Mouse (Mus musculus) gastrocnemius, postnatal 25 days (tissue): ENCODE results near the gene Pdf. TPM values are rescaled to one million over a fixed set of nuclear protein-coding genes. Genes with fewer than 3 reads are reported as not detected.
"Not testable (repeated sequence)": the region's sequence is repeated elsewhere in the genome, so short reads cannot be mapped to it uniquely, and the experiment has no call there.

Experiments
- DNase-seq: peaks from one replicate; pipeline ENCODE4 v3.0.0; 2022
- microRNA-seq, 2 experiments: library from miRNA; unstranded; fragments of <30 nt; microRNA quantifications; one replicate each; pipeline ENCODE4 v1.2.0; 2021; ENCODE audit warnings: borderline replicate concordance in 2 of 2
- total RNA-seq, 2 experiments: library from RNA; stranded (reverse); gene quantifications; 1 replicate in 1 of 2; 2 replicates in 1 of 2; pipeline ENCODE4 v1.2.3; 2021

The Pdf gene
- total RNA-seq, 2 experiments from 2014 or later = 35.7 to 39.8 TPM

- DNase-seq = no peak
Observed at GRCm38 (mm10) chr8:107036626-107037025, 11.8 kb downstream of the Pdf start.

- DNase-seq = no peak
Observed at GRCm38 (mm10) chr8:107035641-107036040, 12.8 kb downstream of the Pdf start.

- not testable (repeated sequence) for DNase-seq
Observed at GRCm38 (mm10) chr8:107033609-107034008, 14.8 kb downstream of the Pdf start.

GRCm38 (mm10) chr8:107031577-107032090, 16.8 kb downstream of the Pdf start:
- DNase-seq = no peak

- peak; percentile 97 for DNase-seq
Observed at GRCm38 (mm10) chr8:107030650-107031576, 17.5 kb downstream of the Pdf start, which contains the start of gene Vps4a. Gene Vps4a, plus strand, starts transcription at chr8:107031222.

- DNase-seq = no peak
Observed at GRCm38 (mm10) chr8:107030058-107030457, 18.4 kb downstream of the Pdf start.

GRCm38 (mm10) chr8:107029310-107029709, 19.1 kb downstream of the Pdf start:
- DNase-seq = no peak

- no peak for DNase-seq
Observed at GRCm38 (mm10) chr8:107023479-107023878, 24.9 kb downstream of the Pdf start.

- DNase-seq = no peak
Observed at GRCm38 (mm10) chr8:107014915-107015314, 33.5 kb downstream of the Pdf start.

- no peak for DNase-seq
Observed at GRCm38 (mm10) chr8:107012666-107013065, 35.7 kb downstream of the Pdf start.

- DNase-seq = no peak
Observed at GRCm38 (mm10) chr8:107007795-107008194, 40.6 kb downstream of the Pdf start.

- peak; percentile 72 for DNase-seq
Observed at GRCm38 (mm10) chr8:107002532-107002931, 45.9 kb downstream of the Pdf start.

GRCm38 (mm10) chr8:106999068-106999467, 49.3 kb downstream of the Pdf start:
- peak; percentile 68 for DNase-seq

GRCm38 (mm10) chr8:106997416-106997815, 51.0 kb downstream of the Pdf start:
- DNase-seq = no peak

GRCm38 (mm10) chr8:106996339-106996738, 52.1 kb downstream of the Pdf start:
- DNase-seq = not testable (repeated sequence)

Small RNA genes within 50 kb of the gene (microRNA-seq; reads per million reads assigned to microRNA genes)
- 0.79 to 3.7 reads per million in 2 experiments for gene Mir7075

Other genes with a start within 250 kb of the Pdf start
- gene Has3, start 178.4 kb downstream of the Pdf start, total RNA-seq = 1 to 10 TPM in 1 of 2 experiments, under 1 TPM in 1; 0.74 to 1.3 TPM
- gene Utp4, start 155.0 kb downstream of the Pdf start, total RNA-seq = 10 to 100 TPM; 18.0 to 20.0 TPM
- 1 to 10 TPM; 6.1 to 6.9 TPM for gene Sntb2, start 112.9 kb downstream of the Pdf start, total RNA-seq
- 10 to 100 TPM; 53.1 to 56.2 TPM for gene Vps4a, start 17.4 kb downstream of the Pdf start, total RNA-seq
- 10 to 100 TPM; 15.8 to 17.6 TPM for gene Cog8, start 8.1 kb upstream of the Pdf start, total RNA-seq
- 10 to 100 TPM; 14.7 to 18.5 TPM for gene Nip7, start 8.3 kb upstream of the Pdf start, total RNA-seq
- not detected for gene Tmed6, start 17.0 kb upstream of the Pdf start, total RNA-seq
- 10 to 100 TPM; 10.2 to 10.9 TPM for gene Terf2, start 47.9 kb upstream of the Pdf start, total RNA-seq
- 10 to 100 TPM; 26.7 to 29.0 TPM for gene Cyb5b, start 102.0 kb upstream of the Pdf start, total RNA-seq
- 10 to 100 TPM; 14.4 to 16.9 TPM for gene Nfat5, start 244.9 kb upstream of the Pdf start, total RNA-seq